Mouse (Mus musculus) regulatory T cell (primary cell): ENCODE measurements at regions not wholly inside any gene's neighbourhood (a gene's known extent, or its start where the extent isn't known, plus 50 kb on each side); places are given as distances from the start of the nearest gene placed in this dataset.

Experiments
- in situ Hi-C: fragments of 300-600 bp; cut with MboI, MseI; formaldehyde crosslinking; loops from one replicate; pipeline ENCODE4 v1.15.1; 2025; ENCODE audit warnings: high pct_unique_total_duplicates

- in situ Hi-C loops = no loop called here
Measured at GRCm38 (mm10) chr14:45714311-45714710, 56.4 kb upstream of the Ddhd1 start.

- in situ Hi-C loops = no loop called here
Measured at GRCm38 (mm10) chr14:45714786-45715185, 56.8 kb upstream of the Ddhd1 start.

GRCm38 (mm10) chr14:45716100-45716499 is 58.2 kb upstream of the Ddhd1 start:
- in situ Hi-C loops = no loop called here

- in situ Hi-C loops = no loop called here
Measured at GRCm38 (mm10) chr14:45722887-45723286, 64.9 kb upstream of the Ddhd1 start.

- in situ Hi-C loops = no loop called here
Measured at GRCm38 (mm10) chr14:45724341-45724740, 66.4 kb upstream of the Ddhd1 start.

GRCm38 (mm10) chr14:45734530-45735410 is 76.8 kb upstream of the Ddhd1 start:
- in situ Hi-C loops = no loop called here

- in situ Hi-C loops = no loop called here
Measured at GRCm38 (mm10) chr14:45737966-45738365, 80.0 kb upstream of the Ddhd1 start.

GRCm38 (mm10) chr14:45739638-45740037 is 81.7 kb upstream of the Ddhd1 start:
- in situ Hi-C loops = no loop called here

GRCm38 (mm10) chr14:45740662-45741061 is 82.7 kb upstream of the Ddhd1 start:
- in situ Hi-C loops = no loop called here

- in situ Hi-C loops = no loop called here
Measured at GRCm38 (mm10) chr14:45746176-45746575, 88.2 kb upstream of the Ddhd1 start.

GRCm38 (mm10) chr14:45757376-45757775 is 99.4 kb upstream of the Ddhd1 start:
- in situ Hi-C loops = no loop called here

- in situ Hi-C loops = loop anchor here (10.0 kb wide), 1 partner anchor 806 kb away; no protein-coding TSS in a partner anchor
Measured at GRCm38 (mm10) chr14:45760890-45761680, 103.1 kb upstream of the Ddhd1 start.

- in situ Hi-C loops = loop anchor here (10.0 kb wide), 1 partner anchor 809 kb away; no protein-coding TSS in a partner anchor
Measured at GRCm38 (mm10) chr14:45764231-45764630, 106.3 kb upstream of the Ddhd1 start.

- in situ Hi-C loops = loop anchor here (10.0 kb wide), 1 partner anchor 812 kb away; no protein-coding TSS in a partner anchor
Measured at GRCm38 (mm10) chr14:45766582-45766981, 108.6 kb upstream of the Ddhd1 start.

- in situ Hi-C loops = no loop called here
Measured at GRCm38 (mm10) chr14:45772665-45773277, 114.8 kb upstream of the Ddhd1 start.

GRCm38 (mm10) chr14:45773326-45773725 is 115.4 kb upstream of the Ddhd1 start:
- in situ Hi-C loops = no loop called here

GRCm38 (mm10) chr14:45781850-45782249 is 123.9 kb upstream of the Ddhd1 start:
- in situ Hi-C loops = loop anchor here (10.0 kb wide), 1 partner anchor 1273 kb away; no protein-coding TSS in a partner anchor

GRCm38 (mm10) chr14:45794980-45795379 is 137.0 kb upstream of the Ddhd1 start:
- in situ Hi-C loops = no loop called here

GRCm38 (mm10) chr14:45796665-45797319 is 138.8 kb upstream of the Ddhd1 start:
- in situ Hi-C loops = no loop called here

GRCm38 (mm10) chr14:45797320-45797696 is 139.4 kb upstream of the Ddhd1 start:
- in situ Hi-C loops = no loop called here

- in situ Hi-C loops = no loop called here
Measured at GRCm38 (mm10) chr14:45799286-45799685, 141.3 kb upstream of the Ddhd1 start.
